Mouse (Mus musculus): ENCODE results near the gene Srd5a1.
A peak's percentile ranks its signal among the peaks of the same experiment; 100 is the strongest.
"Not testable (repeated sequence)": the region's sequence is repeated elsewhere in the genome, so short reads cannot be mapped to it uniquely, and the experiment has no call there.

Srd5a1 gene

GRCm38 (mm10) chr13:69611398-69612174 is at the start of gene Srd5a1:
Gene Srd5a1, minus strand, starts transcription at chr13:69611442.
- peak; percentile 99 for DNase-seq (ENCODE audit: low read depth, low spot score)

- DNase-seq (ENCODE audit: low read depth, low spot score), result no peak
Measured at GRCm38 (mm10) chr13:69654508-69654907, 43.3 kb upstream of the Srd5a1 start.

DNA sequence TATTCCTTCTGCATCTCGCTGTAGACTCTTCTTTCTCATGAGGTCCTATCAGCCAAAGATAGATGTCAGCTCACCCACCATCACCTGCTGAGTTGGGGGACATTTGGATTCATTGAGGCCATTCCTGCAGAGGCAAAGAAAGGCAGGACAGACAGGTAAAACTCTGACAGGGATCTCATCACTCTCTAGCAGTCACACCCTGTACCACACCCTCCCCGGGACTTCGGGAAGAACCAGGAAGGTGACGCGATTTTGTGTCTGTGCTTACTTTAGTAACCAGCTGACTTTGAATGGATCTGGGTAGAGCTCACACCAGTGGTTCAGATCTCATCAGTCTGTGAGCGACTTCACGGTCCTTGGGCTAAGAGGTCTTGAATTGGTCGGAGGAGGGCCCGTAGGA is 35.2 kb upstream of the Srd5a1 start:
- DNase-seq (ENCODE audit: low read depth, low spot score), result no peak

DNA sequence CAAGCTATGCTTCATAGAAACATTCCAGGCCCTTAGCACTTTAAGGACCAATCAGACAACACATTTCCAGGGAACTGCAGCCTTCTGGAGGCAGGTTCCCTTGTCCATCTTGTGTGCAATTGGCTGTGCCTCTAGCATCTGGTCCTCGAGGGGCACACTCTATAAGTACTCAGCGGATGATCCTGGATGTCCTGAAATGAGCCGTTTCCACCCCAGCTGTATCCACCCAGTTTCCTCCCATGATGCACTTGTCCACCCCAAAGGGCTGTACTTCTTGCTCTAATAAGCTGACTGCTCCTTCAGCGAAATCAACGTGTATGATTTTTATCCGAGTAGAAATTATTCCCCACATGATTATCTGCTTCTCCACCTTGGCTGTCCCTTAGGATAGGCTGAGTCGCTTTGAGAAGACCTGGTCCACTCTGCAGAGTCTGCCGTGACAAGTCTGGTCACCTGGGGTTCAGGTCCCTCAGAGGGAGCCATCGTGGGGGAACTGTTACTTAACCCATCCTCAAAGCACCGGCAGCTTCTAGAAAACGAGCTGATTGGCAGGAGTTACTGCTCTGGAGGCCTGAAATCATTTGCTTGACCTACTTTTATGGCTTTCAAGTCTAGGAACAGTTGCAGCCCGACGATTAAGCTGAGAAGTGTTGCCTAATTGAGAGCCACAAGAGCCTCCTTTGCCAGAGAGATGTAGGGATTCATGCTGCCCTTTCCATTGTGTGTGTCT is 34.6 kb upstream of the Srd5a1 start:
- no peak for DNase-seq (ENCODE audit: low read depth, low spot score)

- no peak for DNase-seq (ENCODE audit: low read depth, low spot score)
Measured at GRCm38 (mm10) chr13:69644427-69645166, 33.4 kb upstream of the Srd5a1 start.

GRCm38 (mm10) chr13:69643937-69644336 is 32.7 kb upstream of the Srd5a1 start:
- no peak for DNase-seq (ENCODE audit: low read depth, low spot score)

DNA sequence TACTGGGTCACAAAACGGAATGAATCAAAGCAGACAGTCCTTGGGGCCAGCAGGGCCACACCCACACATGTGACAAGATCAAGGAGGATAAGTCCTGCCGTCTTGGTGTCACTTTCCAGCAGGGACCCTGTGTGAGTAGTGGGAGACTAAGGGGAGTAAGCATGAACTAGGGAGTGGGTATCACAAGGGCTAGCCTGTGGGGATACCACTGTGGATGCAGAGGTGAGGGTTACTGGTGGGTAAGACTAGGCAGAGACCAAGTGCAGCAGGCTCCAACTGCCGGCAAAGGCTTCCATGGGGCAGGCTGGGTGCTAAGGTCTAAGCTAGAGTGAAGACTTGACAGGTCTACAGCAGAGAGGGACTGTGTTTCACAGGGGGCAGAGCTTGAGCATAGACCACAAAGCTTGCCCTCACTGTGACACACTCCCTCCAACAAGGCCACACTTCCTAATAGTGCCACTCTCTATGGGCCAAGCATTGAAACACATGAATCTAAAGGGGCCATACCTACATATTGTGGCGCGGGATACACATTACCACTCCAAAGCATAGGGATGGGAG is 31.5 kb upstream of the Srd5a1 start:
- no peak for DNase-seq (ENCODE audit: low read depth, low spot score)

- DNase-seq (ENCODE audit: low read depth, low spot score), result no peak
Measured at GRCm38 (mm10) chr13:69641017-69641416, 29.8 kb upstream of the Srd5a1 start.

GRCm38 (mm10) chr13:69640541-69640940 is 29.3 kb upstream of the Srd5a1 start:
- DNase-seq (ENCODE audit: low read depth, low spot score), result no peak

DNA sequence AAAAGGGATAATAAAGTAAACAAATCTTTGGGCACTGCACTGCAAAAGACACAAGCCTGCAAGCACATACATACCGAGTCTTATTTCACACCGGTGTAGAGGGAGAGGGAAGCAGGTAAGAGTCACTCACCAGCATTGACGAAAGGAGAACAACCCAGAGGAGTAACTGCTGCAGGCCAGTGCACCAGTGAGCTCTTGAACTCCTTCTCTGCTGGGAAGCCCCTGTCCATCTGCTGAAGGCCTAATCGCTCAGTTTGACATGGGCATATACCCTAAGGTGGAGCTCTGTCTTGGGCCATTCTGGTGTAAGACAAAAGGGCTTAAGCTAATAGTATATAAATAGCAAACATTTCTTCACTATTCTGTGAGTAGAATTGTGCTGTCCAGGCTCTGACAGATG is 28.9 kb upstream of the Srd5a1 start:
- no peak for DNase-seq (ENCODE audit: low read depth, low spot score)

- DNase-seq (ENCODE audit: low read depth, low spot score), result no peak
Measured at GRCm38 (mm10) chr13:69639251-69639650, 28.0 kb upstream of the Srd5a1 start.

- no peak for DNase-seq (ENCODE audit: low read depth, low spot score)
Measured at GRCm38 (mm10) chr13:69638108-69638626, 26.9 kb upstream of the Srd5a1 start.

GRCm38 (mm10) chr13:69637657-69638056 is 26.4 kb upstream of the Srd5a1 start:
- DNase-seq (ENCODE audit: low read depth, low spot score), result no peak

DNA sequence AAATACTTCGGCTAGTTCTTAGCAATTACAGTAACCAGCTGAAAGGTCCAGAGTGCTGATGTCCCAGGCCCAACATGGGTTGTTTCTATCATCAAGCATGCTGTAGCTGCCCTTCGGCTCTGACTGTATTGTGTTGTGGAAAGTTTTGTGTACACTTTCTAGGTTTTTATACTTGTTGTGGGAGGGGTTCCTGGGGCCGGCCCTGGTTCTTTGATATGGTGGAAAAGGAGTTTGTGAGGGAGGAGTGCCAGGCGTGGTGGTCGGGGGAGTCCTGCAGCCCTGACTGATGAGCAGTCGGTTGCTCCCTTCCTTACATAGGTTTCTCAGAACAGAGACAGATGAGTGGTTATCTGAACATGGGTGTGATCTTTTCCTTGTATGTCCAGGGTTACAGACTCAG is 25.6 kb upstream of the Srd5a1 start:
- no peak for DNase-seq (ENCODE audit: low read depth, low spot score)

DNA sequence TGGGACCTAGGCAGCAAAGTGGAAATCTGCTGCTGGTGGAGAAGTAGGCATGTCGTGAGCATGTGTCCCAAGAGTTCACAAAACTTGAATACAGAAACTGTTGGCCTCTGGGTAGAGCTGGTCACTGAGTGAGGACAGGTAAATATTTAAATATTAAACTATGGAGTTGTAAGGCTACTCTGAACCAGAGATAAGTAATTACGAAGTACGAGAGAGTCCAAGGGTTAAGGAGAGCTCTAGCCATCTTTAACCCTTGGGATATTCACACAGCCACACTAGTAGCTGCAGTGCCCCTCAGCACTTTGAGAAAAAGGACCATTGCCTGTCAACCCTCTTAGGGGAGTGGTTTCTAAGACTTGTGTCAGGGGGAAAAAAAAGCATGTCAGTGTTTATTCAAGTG is 25.1 kb upstream of the Srd5a1 start:
- no peak for DNase-seq (ENCODE audit: low read depth, low spot score)

DNA sequence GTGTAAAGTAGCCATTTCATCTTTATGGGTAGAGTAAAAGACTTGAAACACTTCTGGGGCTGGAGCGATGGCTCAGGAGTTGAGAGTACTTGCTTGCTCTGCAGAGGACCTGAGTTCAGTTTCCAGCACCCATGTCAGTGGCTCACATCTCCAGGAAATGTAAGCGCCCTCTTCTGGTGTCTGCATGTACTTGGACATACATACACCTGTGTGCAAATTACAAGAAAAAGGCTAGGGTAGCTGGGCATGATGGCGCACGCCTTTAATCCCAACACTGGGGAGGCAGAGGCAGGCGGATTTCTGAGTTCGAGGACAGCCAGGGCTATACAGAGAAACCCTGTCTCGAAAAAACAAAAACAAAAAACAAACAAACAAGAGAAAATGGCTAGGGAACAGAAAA is 24.6 kb upstream of the Srd5a1 start:
- DNase-seq (ENCODE audit: low read depth, low spot score), result not testable (repeated sequence)

GRCm38 (mm10) chr13:69633988-69634387 is 22.7 kb upstream of the Srd5a1 start:
- no peak for DNase-seq (ENCODE audit: low read depth, low spot score)

GRCm38 (mm10) chr13:69633551-69633950 is 22.3 kb upstream of the Srd5a1 start:
- DNase-seq (ENCODE audit: low read depth, low spot score), result no peak

DNA sequence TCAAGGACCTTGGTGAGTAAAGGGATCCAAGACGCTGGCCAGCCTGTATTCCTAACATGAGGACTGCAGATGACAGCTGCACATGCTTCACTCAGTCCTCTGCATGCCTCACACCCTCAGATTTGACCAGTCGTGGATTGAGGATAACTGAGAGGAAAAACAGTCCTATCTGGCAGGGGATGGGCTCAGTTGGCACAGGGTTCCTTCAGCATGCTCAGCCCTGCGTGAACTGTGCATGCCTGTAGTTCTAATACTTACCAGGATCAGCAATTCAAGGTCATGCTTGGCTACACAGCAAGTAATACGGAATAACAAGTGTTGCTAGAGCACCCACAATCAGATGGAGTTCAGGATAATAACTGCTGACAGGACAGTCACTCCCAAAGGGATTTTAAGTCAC is 20.4 kb upstream of the Srd5a1 start:
- no peak for DNase-seq (ENCODE audit: low read depth, low spot score)

- DNase-seq (ENCODE audit: low read depth, low spot score), result no peak
Measured at GRCm38 (mm10) chr13:69631111-69631510, 19.9 kb upstream of the Srd5a1 start.

GRCm38 (mm10) chr13:69630576-69630975 is 19.3 kb upstream of the Srd5a1 start:
- DNase-seq (ENCODE audit: low read depth, low spot score), result no peak

- DNase-seq (ENCODE audit: low read depth, low spot score), result no peak
Measured at GRCm38 (mm10) chr13:69627941-69628340, 16.7 kb upstream of the Srd5a1 start.
